Mouse (Mus musculus): ENCODE data around the gene Henmt1. TPM values are rescaled to one million over a fixed set of nuclear protein-coding genes. Genes with fewer than 3 reads are reported as not detected.

The Henmt1 gene
- total and polyA plus RNA-seq, 3 experiments, result 0.08 TPM; not detected in 2

GRCm38 (mm10) chr3:108940996-108941395 lies 1.3 kb downstream of the Henmt1 start:
- no peak for TF ChIP-seq POLR2AphosphoS2 (IDR thresholded peaks at IDR 0.05; ENCODE audit: low read length)
- TF ChIP-seq JUND (IDR thresholded peaks at IDR 0.05; ENCODE audit: low read depth, low read length), result no peak
- TF ChIP-seq EP300 (IDR thresholded peaks at IDR 0.05; ENCODE audit: low read depth in 1 of 2, low read length in 2 of 2), result no peak
- no peak for TF ChIP-seq MYC (IDR thresholded peaks at IDR 0.05; ENCODE audit: low read depth, low read length)
- TF ChIP-seq POLR2A (IDR thresholded peaks at IDR 0.05; ENCODE audit: control insufficient read depth in 1 of 2, insufficient read depth in 1 of 2, low read depth in 1 of 2, low read length in 2 of 2, poor library complexity in 1 of 2), result no peak
- no peak for TF ChIP-seq MEF2A (IDR thresholded peaks at IDR 0.05; ENCODE audit: extremely low read depth, insufficient replicate concordance, low read depth, low read length, poor library complexity, severe bottlenecking)
- TF ChIP-seq TCF12 (IDR thresholded peaks at IDR 0.05; ENCODE audit: low read depth, low read length), result no peak
- TF ChIP-seq CHD2 (IDR thresholded peaks at IDR 0.05; ENCODE audit: low read length), result no peak
- no peak overlapping the region for H3K27ac ChIP-seq (ENCODE audit: control insufficient read depth, low read depth, low read length)
- no peaks in the 10 kb centered on the region for H3K9me3 ChIP-seq (replicated peaks; ENCODE audit: insufficient read depth, low read length)
- H3K79me2 ChIP-seq (ENCODE audit: control insufficient read depth, insufficient read depth, low read length, poor library complexity), result no peaks in the 10 kb centered on the region
- no peak overlapping the region for H3K4me3 ChIP-seq (ENCODE audit: control insufficient read depth in 1 of 2, insufficient read depth in 1 of 2, low read depth in 2 of 2, low read length in 2 of 2)
- no peaks in the 10 kb centered on the region for H3K36me3 ChIP-seq (ENCODE audit: control insufficient read depth in 1 of 2, insufficient read depth in 2 of 2, low read length in 2 of 2)
- H3K4me1 ChIP-seq (ENCODE audit: control insufficient read depth in 1 of 2, insufficient read depth in 2 of 2, low read length in 2 of 2), result no peaks in the 10 kb centered on the region
- H3K27me3 ChIP-seq (ENCODE audit: control insufficient read depth in 1 of 2, insufficient read depth in 2 of 2, low read length in 2 of 2), result no peaks in the 10 kb centered on the region
- DNase-seq (ENCODE audit: low read depth, low spot score), result no peak
- H3K9ac ChIP-seq (ENCODE audit: control insufficient read depth, low read depth, low read length, poor library complexity, severe bottlenecking), result no peak overlapping the region

- H3K4me1 ChIP-seq (ENCODE audit: control insufficient read depth in 1 of 2, insufficient read depth in 2 of 2, low read length in 2 of 2), result no peaks in the 10 kb centered on the region
- no peaks in the 10 kb centered on the region for H3K27me3 ChIP-seq (ENCODE audit: control insufficient read depth in 1 of 2, insufficient read depth in 2 of 2, low read length in 2 of 2)
- H3K4me3 ChIP-seq (ENCODE audit: control insufficient read depth in 1 of 2, insufficient read depth in 1 of 2, low read depth in 2 of 2, low read length in 2 of 2), result no peak overlapping the region
- no peaks in the 10 kb centered on the region for H3K36me3 ChIP-seq (ENCODE audit: control insufficient read depth in 1 of 2, insufficient read depth in 2 of 2, low read length in 2 of 2)
- no peaks in the 10 kb centered on the region for H3K79me2 ChIP-seq (ENCODE audit: control insufficient read depth, insufficient read depth, low read length, poor library complexity)
- no peaks in the 10 kb centered on the region for H3K9me3 ChIP-seq (replicated peaks; ENCODE audit: insufficient read depth, low read length)
- no peak overlapping the region for H3K27ac ChIP-seq (ENCODE audit: control insufficient read depth, low read depth, low read length)
- no peak for DNase-seq (ENCODE audit: low read depth, low spot score)
- TF ChIP-seq MYB (IDR thresholded peaks at IDR 0.05; ENCODE audit: low read depth, low read length), result no peak
- TF ChIP-seq POLR2AphosphoS2 (IDR thresholded peaks at IDR 0.05; ENCODE audit: low read length), result no peak
- no peak for TF ChIP-seq MYC (IDR thresholded peaks at IDR 0.05; ENCODE audit: low read depth, low read length)
- no peak for TF ChIP-seq ZC3H11A (IDR thresholded peaks at IDR 0.05; ENCODE audit: low read depth, low read length)
- no peak for TF ChIP-seq NRF1 (IDR thresholded peaks at IDR 0.05; ENCODE audit: insufficient read depth, low read depth, low read length, poor library complexity, severe bottlenecking)
- no peak for TF ChIP-seq MXI1 (IDR thresholded peaks at IDR 0.05; ENCODE audit: low read depth, low read length)
- TF ChIP-seq CTCF (IDR thresholded peaks at IDR 0.05 in 2 of 3, conservative IDR thresholded peaks at IDR 0.05 in 1 of 3; ENCODE audit: control insufficient read depth in 1 of 3, insufficient read depth in 1 of 3, low read depth in 2 of 3, low read length in 3 of 3, poor library complexity in 1 of 3, severe bottlenecking in 1 of 3), result no peak
- no peak for TF ChIP-seq ELF1 (IDR thresholded peaks at IDR 0.05; ENCODE audit: low read depth, low read length)
- TF ChIP-seq JUND (IDR thresholded peaks at IDR 0.05; ENCODE audit: low read depth, low read length), result no peak
- TF ChIP-seq CHD2 (IDR thresholded peaks at IDR 0.05; ENCODE audit: low read length), result no peak
- no peak for TF ChIP-seq MEF2A (IDR thresholded peaks at IDR 0.05; ENCODE audit: extremely low read depth, insufficient replicate concordance, low read depth, low read length, poor library complexity, severe bottlenecking)
- no peak for TF ChIP-seq HCFC1 (IDR thresholded peaks at IDR 0.05; ENCODE audit: low read depth, low read length)
- no peak for TF ChIP-seq USF1 (IDR thresholded peaks at IDR 0.05; ENCODE audit: low read depth, low read length)
- no peak for TF ChIP-seq TAL1 (IDR thresholded peaks at IDR 0.05; ENCODE audit: low read length)
- TF ChIP-seq RCOR1 (IDR thresholded peaks at IDR 0.05; ENCODE audit: low read depth, low read length), result no peak
- TF ChIP-seq KAT2A (conservative IDR thresholded peaks at IDR 0.05; ENCODE audit: low read depth, low read length), result no peak
- TF ChIP-seq MAX (IDR thresholded peaks at IDR 0.05; ENCODE audit: low read length), result no peak
- no peak for TF ChIP-seq ETS1 (IDR thresholded peaks at IDR 0.05; ENCODE audit: low read depth, low read length)
- no peak overlapping the region for H3K9ac ChIP-seq (ENCODE audit: control insufficient read depth, low read depth, low read length, poor library complexity, severe bottlenecking)
These were observed 18.3 kb downstream of the Henmt1 start for GRCm38 (mm10) chr3:108957976-108958375.
